Mouse (Mus musculus) embryo, embryonic 10 days (tissue): ENCODE measurements around the gene Slfn8.
"Not testable (repeated sequence)": the region's sequence is repeated elsewhere in the genome, so short reads cannot be mapped to it uniquely, and the experiment has no call there.

Experiments used
- DNase-seq: peaks from one replicate; pipeline ENCODE4 v3.0.0-alpha.2; 2015; ENCODE audit warnings: low spot score

Slfn8 gene

GRCm38 (mm10) chr11:83020621-83021020, at the start of gene Slfn8:
TSS of gene Slfn8 (minus strand) at chr11:83020810.
- no peak for DNase-seq

DNA sequence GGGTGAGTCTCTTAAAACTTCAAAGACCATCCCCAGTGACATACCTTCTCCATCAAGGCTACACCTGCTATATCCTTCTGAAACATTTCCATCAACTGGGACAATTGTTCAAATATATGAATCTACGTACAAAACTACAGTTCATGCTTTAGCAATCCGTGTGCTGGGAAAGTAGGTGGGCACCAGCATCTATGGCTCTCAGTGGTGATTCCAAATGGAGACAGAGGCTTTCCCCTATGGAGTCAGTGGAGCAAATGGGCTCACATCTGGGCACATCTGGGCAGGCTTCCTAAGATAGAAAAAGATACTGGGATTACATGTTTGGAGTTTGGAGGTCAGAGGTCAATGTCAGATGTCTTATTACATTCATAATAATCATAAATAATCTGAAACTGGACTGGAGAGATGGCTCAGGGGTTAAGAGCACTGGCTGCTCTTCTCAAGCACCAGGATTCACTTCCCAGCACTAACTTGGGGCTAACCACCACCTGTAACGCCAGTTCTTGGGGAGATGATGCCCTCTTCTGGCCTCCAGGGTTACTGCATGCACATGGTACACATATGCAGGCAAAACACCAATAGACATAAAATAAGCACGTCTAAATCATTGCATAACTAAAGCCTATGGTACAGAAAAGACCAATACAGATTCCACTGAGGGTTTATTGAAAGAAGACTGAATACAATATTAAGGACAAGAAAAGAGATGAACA, 47.5 kb upstream of the Slfn8 start:
- DNase-seq = no peak

GRCm38 (mm10) chr11:83066640-83067531, 46.3 kb upstream of the Slfn8 start:
- DNase-seq = no peak

GRCm38 (mm10) chr11:83065441-83066344, 45.1 kb upstream of the Slfn8 start:
- DNase-seq = no peak

GRCm38 (mm10) chr11:83064946-83065345, 44.3 kb upstream of the Slfn8 start, which contains the start of gene Slfn2:
TSS of gene Slfn2 (plus strand) at chr11:83065112.
- DNase-seq = no peak

DNA sequence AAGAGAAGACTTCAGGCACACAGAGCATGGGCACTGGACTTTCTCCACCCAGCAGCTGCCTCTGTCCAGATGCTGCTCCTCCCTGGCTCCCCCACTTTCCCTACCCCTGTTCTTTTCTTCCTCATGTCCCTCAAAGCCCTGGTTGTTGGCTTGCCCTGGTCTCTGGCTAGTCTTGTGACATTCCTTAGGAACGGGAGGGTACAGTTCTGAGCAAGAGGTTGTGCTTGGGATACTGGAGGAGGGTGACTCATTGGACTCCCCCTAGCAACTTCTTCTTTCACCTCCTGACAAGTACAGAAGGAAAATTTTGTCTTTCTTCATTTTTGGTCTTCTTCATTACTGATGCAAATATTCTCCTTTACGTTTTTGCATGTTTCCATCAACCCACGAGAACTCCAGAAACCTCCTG, 43.3 kb upstream of the Slfn8 start:
- no peak for DNase-seq

DNA sequence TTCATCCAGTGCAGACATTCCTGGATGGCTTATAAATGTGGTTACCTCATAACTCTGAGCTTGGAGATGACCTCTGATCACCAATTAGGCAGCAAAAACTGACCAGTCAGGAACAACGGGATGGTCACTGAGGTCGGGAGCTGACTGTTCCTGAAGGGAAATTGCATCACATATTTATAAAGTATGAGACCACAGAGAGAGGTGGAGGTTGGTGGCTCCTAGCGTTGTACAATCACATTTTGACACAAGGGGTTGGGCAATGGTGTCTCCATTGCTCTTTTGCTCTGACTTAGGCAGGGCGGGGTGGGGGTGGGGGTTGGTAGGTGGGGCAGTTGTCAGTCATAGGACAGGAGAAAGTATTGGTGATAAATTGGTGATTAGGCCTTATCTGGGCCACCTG, 42.5 kb upstream of the Slfn8 start:
- no peak for DNase-seq

- no peak for DNase-seq
These were observed 41.2 kb upstream of the Slfn8 start for GRCm38 (mm10) chr11:83061806-83062205.

DNA sequence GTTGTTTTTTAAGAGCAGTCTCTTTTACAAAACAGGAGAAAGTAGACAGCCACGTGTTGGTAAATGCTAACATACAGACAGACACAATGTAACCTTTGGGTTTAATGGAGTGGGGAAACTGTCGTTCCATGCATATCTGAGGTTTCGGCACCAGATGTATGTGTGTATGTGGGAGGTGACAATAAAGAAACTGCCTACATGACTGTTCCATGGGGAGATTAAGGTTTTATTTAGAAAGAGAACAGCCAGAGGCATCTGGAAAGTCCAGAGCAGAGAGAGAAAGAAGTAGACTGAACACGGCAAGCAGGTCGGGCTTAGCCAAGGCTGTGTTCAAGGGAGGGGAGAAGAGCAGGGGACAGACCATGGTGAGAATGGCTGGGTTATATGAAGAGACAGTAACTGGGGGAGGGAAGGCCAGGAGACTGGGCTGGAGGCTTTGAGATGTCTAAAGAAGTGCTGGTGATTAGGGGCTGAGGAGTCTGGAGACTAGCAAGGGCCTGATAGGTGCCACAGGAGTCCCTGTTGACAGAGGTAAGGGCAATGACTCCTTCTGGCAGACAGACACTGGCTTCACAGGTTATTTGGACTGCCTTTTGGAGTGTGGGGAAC, 39.9 kb upstream of the Slfn8 start:
- no peak for DNase-seq

DNA sequence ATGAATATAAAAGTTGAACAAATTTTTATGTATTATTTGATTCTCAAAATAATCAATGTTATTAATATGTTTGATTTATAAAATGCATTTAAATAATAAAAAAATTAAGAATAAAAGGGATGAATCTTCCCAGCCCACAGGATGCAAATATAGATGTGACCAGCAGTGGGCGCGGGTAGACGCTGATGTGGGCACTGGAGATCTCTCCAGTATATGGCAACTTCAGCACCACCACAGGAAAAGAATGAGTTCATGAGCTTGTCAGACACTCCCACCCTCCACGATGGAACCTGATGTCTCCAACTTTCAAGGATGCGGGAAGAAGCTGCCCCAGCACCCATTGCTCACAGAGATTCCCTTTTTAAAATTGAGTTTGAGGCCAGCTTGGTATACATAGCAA, 37.3 kb upstream of the Slfn8 start:
- peak; percentile 73 for DNase-seq

DNA sequence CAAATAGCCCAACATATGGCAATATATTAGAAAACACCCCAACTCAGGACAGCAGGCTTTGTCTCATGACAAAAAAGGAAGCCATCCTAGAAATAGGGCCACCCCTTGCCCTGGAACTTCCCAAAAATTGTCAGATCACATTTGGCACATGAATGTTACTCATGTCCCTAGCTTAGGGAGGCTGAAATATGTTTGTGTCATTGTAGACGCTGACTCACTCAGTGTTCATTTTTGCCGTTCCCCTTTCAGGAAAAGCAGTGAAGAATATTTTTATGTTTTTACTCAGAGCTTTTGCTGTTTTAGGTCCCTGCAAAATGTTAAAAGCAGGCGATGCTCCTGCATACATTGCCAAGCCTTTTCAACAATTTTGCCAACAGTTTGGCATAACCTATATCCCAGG, 25.0 kb upstream of the Slfn8 start:
- no peak for DNase-seq

DNA sequence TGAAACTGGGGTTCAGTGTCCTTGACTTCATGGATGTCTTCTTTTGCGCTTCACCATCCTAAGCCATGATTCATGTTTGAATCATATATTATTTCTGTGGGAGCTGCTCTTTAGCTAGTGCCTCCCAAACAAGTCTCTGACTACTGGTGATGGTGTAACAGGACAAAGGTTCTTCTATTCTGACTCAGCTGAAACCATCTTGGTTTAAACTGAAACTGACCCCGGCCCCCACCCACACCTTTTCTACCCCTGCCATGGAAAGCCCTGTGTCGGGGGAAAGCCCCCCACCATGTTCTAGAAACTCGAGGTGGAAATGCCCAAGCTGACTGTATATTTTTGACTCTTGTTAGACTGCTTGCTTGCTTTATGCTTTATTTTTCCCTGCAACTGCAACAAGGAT, 23.3 kb upstream of the Slfn8 start:
- DNase-seq = no peak

DNA sequence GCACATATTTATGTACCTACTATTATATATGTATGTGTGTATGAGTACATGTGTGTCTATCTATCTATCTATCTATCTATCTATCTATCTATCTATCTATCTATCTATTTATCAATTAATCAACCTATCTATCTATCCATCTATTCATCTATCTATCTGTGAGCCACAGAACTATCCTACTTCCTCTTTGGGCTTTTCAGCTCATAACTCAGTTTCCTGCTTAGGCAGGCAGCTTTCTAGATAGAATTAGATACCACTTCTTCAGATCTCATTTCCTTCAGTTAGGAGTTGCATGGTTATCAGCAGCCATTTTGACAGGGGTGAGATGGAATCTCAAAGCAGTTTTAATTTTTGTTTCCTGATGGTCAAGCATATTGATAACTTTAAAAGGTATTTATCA, 20.4 kb upstream of the Slfn8 start:
- DNase-seq = no peak

DNA sequence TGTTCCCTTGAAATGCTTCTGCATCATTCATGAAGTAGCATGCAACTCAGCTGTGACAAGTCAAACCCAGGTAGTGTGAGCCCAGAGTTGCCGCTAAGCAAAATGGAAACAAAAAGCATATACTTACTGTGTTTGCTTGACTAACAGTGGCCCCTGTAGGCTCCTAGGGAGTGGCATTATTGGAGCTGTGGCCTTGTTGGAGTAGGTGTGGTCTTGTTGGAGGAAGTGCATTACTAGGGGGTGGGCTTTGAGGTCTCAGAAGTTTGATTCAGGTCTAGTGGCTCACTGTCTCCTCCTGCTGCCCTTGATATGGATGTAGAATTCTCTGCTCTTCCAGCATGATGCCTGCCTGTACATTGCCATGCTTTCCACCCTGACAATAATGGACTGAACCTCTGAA, 19.7 kb upstream of the Slfn8 start:
- DNase-seq = no peak

GRCm38 (mm10) chr11:83039796-83040195, 19.2 kb upstream of the Slfn8 start:
- no peak for DNase-seq

DNA sequence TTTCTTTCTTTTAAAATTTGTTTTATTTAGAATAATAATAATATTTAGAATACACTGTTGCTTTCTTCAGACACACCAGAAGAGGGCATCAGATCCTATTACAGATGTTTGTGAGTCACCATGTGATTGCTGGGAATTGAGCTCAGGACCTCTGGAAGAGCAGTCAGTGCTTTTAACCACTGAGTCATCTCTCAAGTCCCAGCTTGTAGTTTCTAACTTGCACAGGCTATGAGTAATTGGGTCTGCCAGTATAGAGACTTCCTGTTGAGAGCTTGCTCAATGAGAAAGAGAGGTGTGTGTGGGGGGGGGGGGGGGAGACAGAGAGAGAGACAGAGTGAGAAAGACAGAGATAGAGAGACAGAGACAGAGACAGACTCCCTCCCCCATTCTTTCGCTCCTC, 18.5 kb upstream of the Slfn8 start:
- no peak for DNase-seq

DNA sequence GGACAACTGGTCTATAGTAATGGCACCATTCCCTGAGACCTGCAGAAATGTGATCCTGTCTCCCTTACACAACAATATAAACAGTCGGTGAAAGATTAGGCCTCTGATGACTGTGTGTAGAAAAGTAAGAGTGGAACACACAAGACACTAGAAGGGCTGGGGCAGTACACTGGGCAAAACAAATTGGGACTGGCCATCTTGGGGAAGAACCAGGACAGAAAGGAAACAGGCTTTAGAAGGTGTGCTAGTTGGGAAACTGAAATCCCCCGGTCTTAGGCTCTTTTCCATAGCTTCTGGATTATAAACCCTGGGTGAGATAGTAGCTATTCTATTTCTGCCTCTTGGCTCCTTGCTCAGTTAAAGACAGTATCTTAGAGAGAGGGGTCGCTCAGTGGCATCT, 18.1 kb upstream of the Slfn8 start:
- DNase-seq = not testable (repeated sequence)

DNA sequence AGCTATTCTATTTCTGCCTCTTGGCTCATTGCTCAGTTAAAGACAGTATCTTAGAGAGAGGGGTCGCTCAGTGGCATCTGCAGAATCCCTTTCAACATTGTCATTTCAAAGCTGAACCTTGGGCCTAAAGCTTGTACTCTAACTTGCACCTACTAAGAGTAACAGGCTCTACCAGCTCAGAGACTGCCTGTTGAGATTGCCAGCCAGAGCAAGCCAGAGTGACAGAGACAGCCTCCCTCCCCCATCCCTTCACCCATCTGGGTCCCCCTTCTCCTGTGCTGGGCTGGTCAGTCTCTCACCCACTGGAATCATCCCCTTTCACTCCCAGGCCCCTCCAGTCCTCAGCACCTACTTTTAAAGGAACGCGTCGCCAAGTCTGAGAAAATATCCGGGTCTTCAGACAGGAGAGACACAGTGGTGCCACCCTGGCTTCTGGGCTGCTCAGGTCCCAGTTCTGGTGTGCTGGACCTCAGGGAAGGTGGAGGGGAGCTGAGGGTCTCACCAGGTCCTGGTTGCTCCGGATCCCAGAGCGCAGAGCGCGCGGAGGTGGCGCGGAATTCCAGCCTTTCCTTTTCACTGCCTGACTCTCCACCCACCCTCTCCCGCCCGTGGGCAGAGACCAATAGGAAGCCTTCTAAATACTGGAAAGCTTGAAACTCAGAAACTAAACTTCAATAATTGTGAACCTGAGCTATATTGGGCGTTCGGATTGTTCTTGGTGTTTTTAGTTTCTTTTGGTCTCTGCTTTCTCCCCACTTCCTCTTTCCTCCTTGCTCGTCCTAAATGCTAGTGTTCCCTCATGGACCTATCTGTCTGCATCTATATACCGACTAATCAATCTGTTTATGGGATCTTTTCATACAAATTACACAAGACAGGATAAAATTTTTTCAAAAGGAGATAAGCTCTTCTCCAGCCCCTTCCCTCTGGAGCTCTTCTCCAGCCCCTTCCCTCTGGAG, 770 bp downstream of the Slfn8 start:
- DNase-seq = not testable (repeated sequence)

DNA sequence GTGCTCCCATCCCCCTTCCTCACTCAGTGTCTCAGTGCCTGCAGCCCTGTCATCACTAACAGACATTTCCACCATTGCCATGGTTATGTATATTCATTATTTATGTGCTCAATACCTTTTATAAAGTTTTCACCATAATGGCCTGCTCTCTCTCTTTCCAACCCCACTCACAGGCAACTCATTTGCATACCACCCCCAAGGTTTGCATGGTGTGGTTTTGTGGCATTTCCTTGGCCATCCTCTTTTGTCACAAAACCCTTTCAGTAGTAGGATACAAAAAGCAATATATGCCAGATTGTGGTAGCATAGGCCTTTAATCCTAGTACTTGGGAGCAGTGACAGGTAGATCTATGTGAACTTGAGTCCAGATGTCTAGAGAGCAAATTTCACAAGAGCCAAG, 4.5 kb downstream of the Slfn8 start:
- no peak for DNase-seq

DNA sequence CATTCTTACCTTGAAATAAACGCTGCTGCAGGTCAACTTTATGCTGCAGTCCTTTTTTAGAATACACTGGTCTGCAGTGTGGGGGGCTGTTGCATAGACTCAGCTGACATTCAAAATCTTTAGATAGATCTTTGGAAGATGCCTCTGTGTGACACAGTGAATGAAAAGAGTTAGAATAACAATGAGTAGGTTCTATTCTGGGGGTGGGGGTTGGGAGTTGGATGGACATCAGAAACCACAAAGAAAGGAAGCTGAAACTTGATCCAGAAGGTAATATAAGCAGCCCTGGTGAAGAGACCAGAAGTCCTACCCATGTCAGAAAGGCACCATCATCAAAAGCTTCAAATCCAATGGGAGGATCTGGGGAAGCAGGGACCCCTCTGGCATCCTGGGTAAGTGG, 7.3 kb downstream of the Slfn8 start:
- DNase-seq = no peak
